Mouse (Mus musculus) ovary, adult 2 months (tissue): ENCODE results near the gene Rgs14. TPM values are rescaled to one million over a fixed set of nuclear protein-coding genes. Genes with fewer than 3 reads are reported as not detected.

ENCODE experiments used
- polyA plus RNA-seq: library from polyadenylated mRNA; depleted of rRNA; stranded (reverse); fragments of >200 nt; gene quantifications from 2 replicates; pipeline ENCODE4 v1.2.3, GENCODE M21; 2012; rRNA removed

The Rgs14 gene
- 2.6 and 3.3 TPM in 2 replicates for polyA plus RNA-seq

GRCm38 (mm10) chr13:55369531-55370114, at the start of gene Rgs14:
TSS of gene Rgs14 (plus strand) at chr13:55369732.

GRCm38 (mm10) chr13:55319931-55320533, 49.5 kb upstream of the Rgs14 start, which contains the start of gene Prelid1:
TSS of gene Prelid1 (plus strand) at chr13:55320500.

GRCm38 (mm10) chr13:55321434-55322129, 48.0 kb upstream of the Rgs14 start, which contains the start of gene Rab24:
TSS of gene Rab24 (minus strand) at chr13:55321946.

GRCm38 (mm10) chr13:55329683-55330566, 39.6 kb upstream of the Rgs14 start, which contains the start of gene Mxd3:
TSS of gene Mxd3 (minus strand) at chr13:55329823.

GRCm38 (mm10) chr13:55362453-55363060, 7.0 kb upstream of the Rgs14 start, which contains the start of gene Lman2:
TSS of gene Lman2 (minus strand) at chr13:55362783.

GRCm38 (mm10) chr13:55398088-55398487, 28.6 kb downstream of the Rgs14 start, which contains the start of gene Slc34a1:
TSS of gene Slc34a1 (plus strand) at chr13:55398187.

GRCm38 (mm10) chr13:55414743-55415380, 45.3 kb downstream of the Rgs14 start, which contains the start of gene Pfn3:
TSS of gene Pfn3 (minus strand) at chr13:55415232.

GRCm38 (mm10) chr13:55426613-55427012, 57.1 kb downstream of the Rgs14 start, which contains the start of gene F12:
TSS of gene F12 (minus strand) at chr13:55426793.

Other genes starting within 250 kb of the Rgs14 start
- gene Gm17617, start 236.2 kb upstream of the Rgs14 start, polyA plus RNA-seq = not detected in 2 replicates
- 13.0 and 15.3 TPM in 2 replicates for gene Fgfr4, start 217.1 kb upstream of the Rgs14 start, polyA plus RNA-seq
- gene Nsd1, start 159.9 kb upstream of the Rgs14 start, polyA plus RNA-seq = 20.2 and 25.4 TPM in 2 replicates
- gene Prelid1, start 49.2 kb upstream of the Rgs14 start, polyA plus RNA-seq = 323 and 337 TPM in 2 replicates
- gene Rab24, start 47.8 kb upstream of the Rgs14 start, polyA plus RNA-seq = 90.5 and 92.6 TPM in 2 replicates
- gene Mxd3, start 39.9 kb upstream of the Rgs14 start, polyA plus RNA-seq = 16.3 and 21.3 TPM in 2 replicates
- gene Lman2, start 6.9 kb upstream of the Rgs14 start, polyA plus RNA-seq = 133 and 142 TPM in 2 replicates
- gene Slc34a1, start 28.5 kb downstream of the Rgs14 start, polyA plus RNA-seq = 0.08 and 0.53 TPM in 2 replicates
- gene Pfn3, start 45.5 kb downstream of the Rgs14 start, polyA plus RNA-seq = not detected in 2 replicates
- gene F12, start 57.1 kb downstream of the Rgs14 start, polyA plus RNA-seq = 0.23 and 1.3 TPM in 2 replicates
- 61.2 and 61.5 TPM in 2 replicates for gene Grk6, start 75.3 kb downstream of the Rgs14 start, polyA plus RNA-seq
- 39.3 and 64.5 TPM in 2 replicates for gene Prr7, start 94.5 kb downstream of the Rgs14 start, polyA plus RNA-seq
- 121 and 140 TPM in 2 replicates for gene Dbn1, start 118.4 kb downstream of the Rgs14 start, polyA plus RNA-seq
- gene Pdlim7, start 143.9 kb downstream of the Rgs14 start, polyA plus RNA-seq = 253 and 269 TPM in 2 replicates
- gene Dok3, start 159.6 kb downstream of the Rgs14 start, polyA plus RNA-seq = 12.2 and 13.5 TPM in 2 replicates
- gene Ddx41, start 166.9 kb downstream of the Rgs14 start, polyA plus RNA-seq = 110 and 147 TPM in 2 replicates
- gene Fam193b, start 201.4 kb downstream of the Rgs14 start, polyA plus RNA-seq = 118 and 137 TPM in 2 replicates
- 90.5 and 90.9 TPM in 2 replicates for gene Tmed9, start 204.0 kb downstream of the Rgs14 start, polyA plus RNA-seq
- 29.8 and 32.7 TPM in 2 replicates for gene B4galt7, start 230.2 kb downstream of the Rgs14 start, polyA plus RNA-seq